Mouse (Mus musculus) small intestine, adult 2 months (tissue): ENCODE results near the gene Ccdc163.

Experiments used
- CTCF ChIP-seq: fragments of 200-500 bp; IDR thresholded peaks from 2 replicates; pipeline ENCODE4 v1.5.1; 2012; ENCODE audit warnings: low read depth, mild to moderate bottlenecking, control low read depth, inconsistent platforms, low read length, moderate library complexity, mixed read lengths; ENCODE audit not compliant: insufficient replicate concordance, insufficient read length; ENCODE audit errors: extremely low read depth
- POLR2A ChIP-seq: fragments of 200-500 bp; IDR thresholded peaks from 2 replicates; pipeline ENCODE4 v1.6.1; 2012; ENCODE audit warnings: low read depth, mild to moderate bottlenecking, control low read depth, inconsistent platforms, low read length, moderate library complexity

GRCm38 (mm10) chr4:116729532-116729931 lies 21.2 kb downstream of the Ccdc163 start:
- TF ChIP-seq POLR2A, result no peak
- TF ChIP-seq CTCF, result no peak
